Mouse (Mus musculus): ENCODE measurements around the gene Cenpp.

Cenpp gene

GRCm38 (mm10) chr13:49461458-49462132 lies 191.0 kb downstream of the Cenpp start:
- DNase-seq (ENCODE audit: low spot score in 2 of 2) = no peak

GRCm38 (mm10) chr13:49460692-49461414 lies 191.7 kb downstream of the Cenpp start:
- DNase-seq (ENCODE audit: low spot score in 2 of 2) = no peak

GRCm38 (mm10) chr13:49460276-49460675 lies 192.3 kb downstream of the Cenpp start:
- DNase-seq (ENCODE audit: low spot score in 2 of 2) = no peak

- peak; percentile 28 to 58 for DNase-seq (ENCODE audit: low spot score in 2 of 2)
These were observed 203.3 kb downstream of the Cenpp start for GRCm38 (mm10) chr13:49449318-49449749.

GRCm38 (mm10) chr13:49444451-49444850 lies 208.1 kb downstream of the Cenpp start:
- no peak for DNase-seq (ENCODE audit: low spot score in 2 of 2)

- DNase-seq (ENCODE audit: low spot score in 2 of 2) = no peak
These were observed 216.4 kb downstream of the Cenpp start for GRCm38 (mm10) chr13:49436170-49436569.

- DNase-seq (ENCODE audit: low spot score in 2 of 2) = no peak
These were observed 216.8 kb downstream of the Cenpp start for GRCm38 (mm10) chr13:49435745-49436144.

GRCm38 (mm10) chr13:49433268-49434029 lies 219.1 kb downstream of the Cenpp start:
- DNase-seq (ENCODE audit: low spot score in 2 of 2) = no peak

- no peak for DNase-seq (ENCODE audit: low spot score in 2 of 2)
These were observed 222.1 kb downstream of the Cenpp start for GRCm38 (mm10) chr13:49430529-49430928.

- no peak for DNase-seq (ENCODE audit: low spot score in 2 of 2)
These were observed 224.4 kb downstream of the Cenpp start for GRCm38 (mm10) chr13:49428042-49428675.

- no peak for DNase-seq (ENCODE audit: low spot score in 2 of 2)
These were observed 225.8 kb downstream of the Cenpp start for GRCm38 (mm10) chr13:49426736-49427135.

GRCm38 (mm10) chr13:49421959-49422358 lies 230.6 kb downstream of the Cenpp start:
- no peak for DNase-seq (ENCODE audit: low spot score in 2 of 2)

GRCm38 (mm10) chr13:49421606-49421917 lies 231.0 kb downstream of the Cenpp start:
- DNase-seq (ENCODE audit: low spot score in 2 of 2) = no peak

GRCm38 (mm10) chr13:49420754-49421605 lies 231.6 kb downstream of the Cenpp start, which contains the start of gene Ippk:
Gene Ippk, plus strand, starts transcription at chr13:49421249.
- DNase-seq (ENCODE audit: low spot score in 2 of 2) = peak; percentile 95 to 97
